Mouse (Mus musculus): ENCODE data around the gene Senp3.

DNA sequence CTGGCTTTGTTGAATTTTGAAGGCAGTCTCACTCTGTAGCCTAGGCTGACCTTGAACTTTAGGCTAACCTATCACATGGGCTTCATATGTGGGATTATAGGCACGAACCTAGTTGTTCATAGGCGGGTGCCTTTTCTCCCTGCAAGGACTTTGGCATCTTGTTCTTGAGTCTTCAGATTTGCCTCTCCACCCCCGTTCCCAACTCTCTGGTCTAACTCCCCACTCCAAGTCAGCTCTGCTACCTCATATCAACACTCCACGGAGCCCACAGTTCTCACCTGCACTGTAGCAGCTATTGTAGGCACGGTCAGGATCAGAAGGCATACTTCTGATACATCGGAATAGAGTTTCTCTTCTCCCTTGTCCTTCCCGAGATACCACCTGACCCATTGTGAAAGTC is 1.7 kb upstream of the Senp3 start:
- no peak for TF ChIP-seq POLR2A (IDR thresholded peaks at IDR 0.05; ENCODE audit: low read depth, low read length)
- TF ChIP-seq CTCF (IDR thresholded peaks at IDR 0.05; ENCODE audit: extremely low read depth, insufficient read length, insufficient replicate concordance, low read depth, low read length), result no peak
